Mouse (Mus musculus): Measurements from ENCODE around the gene Lce1c. TPM values are rescaled to one million over a fixed set of nuclear protein-coding genes. Genes with fewer than 3 reads are reported as not detected.

Gene Lce1c
- not detected in 2 replicates for polyA plus RNA-seq (2021; fragmentation: Nextera tagmentation)
- long read RNA-seq, experiment 1: 0 reads
- long read RNA-seq, experiment 2: 0 reads

GRCm38 (mm10) chr3:92678947-92679346 lies at the start of gene Lce1c:
Gene Lce1c (plus strand): TSS chr3:92679247.

GRCm38 (mm10) chr3:92648207-92648606 lies 30.8 kb upstream of the Lce1c start, which contains the start of gene Lce1a1:
Gene Lce1a1 (minus strand): TSS chr3:92648307.

GRCm38 (mm10) chr3:92656826-92657225 lies 22.2 kb upstream of the Lce1c start, which contains the start of gene Lce1b:
Gene Lce1b (minus strand): TSS chr3:92656926.

GRCm38 (mm10) chr3:92670215-92670614 lies 8.8 kb upstream of the Lce1c start, which contains the start of gene Lce1a2:
Gene Lce1a2 (minus strand): TSS chr3:92670315.

GRCm38 (mm10) chr3:92687110-92687509 lies 8.1 kb downstream of the Lce1c start, which contains the start of gene Lce1d:
Gene Lce1d (minus strand): TSS chr3:92687210.

GRCm38 (mm10) chr3:92708974-92709373 lies 29.9 kb downstream of the Lce1c start, which contains the start of gene Lce1e:
Gene Lce1e (minus strand): TSS chr3:92709074.

GRCm38 (mm10) chr3:92720250-92720649 lies 41.2 kb downstream of the Lce1c start, which contains the start of gene Lce1f:
Gene Lce1f (minus strand): TSS chr3:92720350.

Other genes starting within 250 kb of the Lce1c start
- 2.0 and 2.1 TPM in 2 replicates for gene Gm9774, start 249.8 kb upstream of the Lce1c start, polyA plus RNA-seq (2021; fragmentation: Nextera tagmentation)
- gene Sprr2k, start 246.7 kb upstream of the Lce1c start, polyA plus RNA-seq (2021; fragmentation: Nextera tagmentation): not detected in 2 replicates
- not detected in 2 replicates for gene Sprr1b, start 240.5 kb upstream of the Lce1c start, polyA plus RNA-seq (2021; fragmentation: Nextera tagmentation)
- not detected in 2 replicates for gene Sprr3, start 220.5 kb upstream of the Lce1c start, polyA plus RNA-seq (2021; fragmentation: Nextera tagmentation)
- gene Sprr1a, start 193.4 kb upstream of the Lce1c start, polyA plus RNA-seq (2021; fragmentation: Nextera tagmentation): not detected in 2 replicates
- gene Sprr4, start 178.8 kb upstream of the Lce1c start, polyA plus RNA-seq (2021; fragmentation: Nextera tagmentation): not detected in 2 replicates
- not detected in 2 replicates for gene 2310046K23Rik, start 144.7 kb upstream of the Lce1c start, polyA plus RNA-seq (2021; fragmentation: Nextera tagmentation)
- not detected in 2 replicates for gene Ivl, start 105.5 kb upstream of the Lce1c start, polyA plus RNA-seq (2021; fragmentation: Nextera tagmentation)
- not detected in 2 replicates for gene Smcp, start 90.2 kb upstream of the Lce1c start, polyA plus RNA-seq (2021; fragmentation: Nextera tagmentation)
- gene 2210017I01Rik, start 71.8 kb upstream of the Lce1c start, polyA plus RNA-seq (2021; fragmentation: Nextera tagmentation): not detected in 2 replicates
- not detected in 2 replicates for gene Lce6a, start 57.6 kb upstream of the Lce1c start, polyA plus RNA-seq (2021; fragmentation: Nextera tagmentation)
- not detected in 2 replicates for gene Lce1a1, start 30.9 kb upstream of the Lce1c start, polyA plus RNA-seq (2021; fragmentation: Nextera tagmentation)
- not detected in 2 replicates for gene Lce1b, start 22.3 kb upstream of the Lce1c start, polyA plus RNA-seq (2021; fragmentation: Nextera tagmentation)
- not detected in 2 replicates for gene Lce1a2, start 8.9 kb upstream of the Lce1c start, polyA plus RNA-seq (2021; fragmentation: Nextera tagmentation)
- not detected in 2 replicates for gene Lce1d, start 8.0 kb downstream of the Lce1c start, polyA plus RNA-seq (2021; fragmentation: Nextera tagmentation)
- not detected in 2 replicates for gene Lce1e, start 29.8 kb downstream of the Lce1c start, polyA plus RNA-seq (2021; fragmentation: Nextera tagmentation)
- not detected in 2 replicates for gene Lce1f, start 41.1 kb downstream of the Lce1c start, polyA plus RNA-seq (2021; fragmentation: Nextera tagmentation)
- gene Gm38119, start 59.8 kb downstream of the Lce1c start, polyA plus RNA-seq (2021; fragmentation: Nextera tagmentation): not detected in 2 replicates
- not detected in 2 replicates for gene Lce1g, start 73.1 kb downstream of the Lce1c start, polyA plus RNA-seq (2021; fragmentation: Nextera tagmentation)
- not detected in 2 replicates for gene Lce1h, start 85.8 kb downstream of the Lce1c start, polyA plus RNA-seq (2021; fragmentation: Nextera tagmentation)
- not detected in 2 replicates for gene Lce1i, start 99.7 kb downstream of the Lce1c start, polyA plus RNA-seq (2021; fragmentation: Nextera tagmentation)
- not detected in 2 replicates for gene Lce1j, start 111.3 kb downstream of the Lce1c start, polyA plus RNA-seq (2021; fragmentation: Nextera tagmentation)
- not detected in 2 replicates for gene Lce1k, start 128.6 kb downstream of the Lce1c start, polyA plus RNA-seq (2021; fragmentation: Nextera tagmentation)
- gene Kprp, start 148.0 kb downstream of the Lce1c start, polyA plus RNA-seq (2021; fragmentation: Nextera tagmentation): not detected in 2 replicates
- not detected in 2 replicates for gene Lce1l, start 172.0 kb downstream of the Lce1c start, polyA plus RNA-seq (2021; fragmentation: Nextera tagmentation)
- gene 2310050C09Rik, start 191.0 kb downstream of the Lce1c start, polyA plus RNA-seq (2021; fragmentation: Nextera tagmentation): not detected in 2 replicates
- not detected in 2 replicates for gene Lce3a, start 247.0 kb downstream of the Lce1c start, polyA plus RNA-seq (2021; fragmentation: Nextera tagmentation)

Measured in layer of hippocampus, adult 6 months (tissue).